Mouse (Mus musculus) ES-E14 (cell line): ENCODE data around the gene Galnt17. TPM values are rescaled to one million over a fixed set of nuclear protein-coding genes. Genes with fewer than 3 reads are reported as not detected.

ENCODE experiments used
- DNase-seq: peaks from one replicate; pipeline ENCODE4 v3.0.0-alpha.2; 2013; ENCODE audit warnings: low read depth, low spot score
- H3K27ac ChIP-seq: 2 replicates; pipeline ENCODE4 v1.5.1; 2012; ENCODE audit warnings: low read depth, mild to moderate bottlenecking, low read length, moderate library complexity, mixed read lengths; ENCODE audit not compliant: poor library complexity, insufficient read depth, severe bottlenecking
- H3K36me3 ChIP-seq: 2 replicates; pipeline ENCODE4 v1.6.1; 2012; ENCODE audit warnings: mild to moderate bottlenecking, low read length, moderate library complexity, mixed read lengths; ENCODE audit not compliant: control insufficient read depth, poor library complexity, insufficient read depth, severe bottlenecking
- H3K4me1 ChIP-seq, 2 experiments: fragments of 150-350 bp in 1 of 2; sonication (generic) in 1 of 2; 2 replicates each; pipeline ENCODE4 v1.6.1; 2012; ENCODE audit warnings: low read length in 2 of 2, mild to moderate bottlenecking in 1 of 2, mixed read lengths in 1 of 2; ENCODE audit not compliant: control insufficient read depth in 2 of 2, insufficient read depth in 2 of 2, poor library complexity in 1 of 2
- H3K4me3 ChIP-seq, 2 experiments: fragments of 150-350 bp in 1 of 2; sonication (generic) in 1 of 2; 2 replicates each; pipeline ENCODE4 v1.5.1; 2012; ENCODE audit warnings: low read length in 2 of 2, low read depth in 1 of 2, mild to moderate bottlenecking in 1 of 2, mixed read lengths in 1 of 2; ENCODE audit not compliant: insufficient read depth in 1 of 2, poor library complexity in 1 of 2, severe bottlenecking in 1 of 2
- H3K9ac ChIP-seq: 2 replicates; pipeline ENCODE4 v1.6.1; 2012; ENCODE audit warnings: low read depth, mild to moderate bottlenecking, low read length, mixed read lengths; ENCODE audit not compliant: poor library complexity, insufficient read depth, severe bottlenecking
- H3K9me3 ChIP-seq: fragments of 150-350 bp; sonication (generic); 2 replicates; pipeline ENCODE4 v1.6.1; 2012; ENCODE audit warnings: low read depth, mild to moderate bottlenecking, low read length; ENCODE audit not compliant: control insufficient read depth, insufficient read depth
- CHD2 ChIP-seq: IDR thresholded peaks from 2 replicates; pipeline ENCODE4 v1.6.1; 2014; ENCODE audit warnings: mild to moderate bottlenecking, low read depth, low read length, inconsistent platforms
- HCFC1 ChIP-seq: IDR thresholded peaks from 2 replicates; pipeline ENCODE4 v1.6.1; 2012; ENCODE audit warnings: low read length, inconsistent platforms, borderline replicate concordance; ENCODE audit not compliant: insufficient read depth
- MAFK ChIP-seq: IDR thresholded peaks from 2 replicates; pipeline ENCODE4 v1.6.1; 2014; ENCODE audit warnings: mild to moderate bottlenecking, low read depth, low read length, inconsistent platforms; ENCODE audit not compliant: insufficient read depth
- ZC3H11A ChIP-seq: IDR thresholded peaks from 2 replicates; pipeline ENCODE4 v1.6.1; 2012; ENCODE audit warnings: low read depth, mild to moderate bottlenecking, inconsistent platforms, low read length, borderline replicate concordance
- ZNF384 ChIP-seq: IDR thresholded peaks from 2 replicates; pipeline ENCODE4 v1.6.1; 2012; ENCODE audit warnings: low read depth, low read length, inconsistent platforms
- in situ Hi-C, 2 experiments: fragments of 600-800 bp; cut with MboI; formaldehyde crosslinking; loops; one replicate each; pipeline ENCODE4 v1.15.1; 2025; ENCODE audit warnings: low sequenced_read_pairs in 2 of 2, inconsistent platforms in 1 of 2; ENCODE audit not compliant: unreplicated experiment in 2 of 2
- total RNA-seq: library from RNA; depleted of rRNA; stranded (reverse); fragments of 300-350 nt; gene quantifications from 2 replicates; pipeline ENCODE4 v1.2.3, GENCODE M21; 2012

Gene Galnt17
- total RNA-seq, 1 experiment: 2.2 TPM

- no peak for TF ChIP-seq MAFK
- no peak for TF ChIP-seq HCFC1
- TF ChIP-seq ZNF384: no peak
- TF ChIP-seq ZC3H11A: no peak
- no peak for TF ChIP-seq CHD2
- H3K9me3 ChIP-seq: no peaks in the 10 kb centered on the region
- H3K27ac ChIP-seq: no peak overlapping the region
- H3K4me3 ChIP-seq: no peak overlapping the region
- in situ Hi-C loops: no loop called here
- H3K4me1 ChIP-seq: peaks cover 0 to 7% of the 10 kb centered on the region in 2 experiments; a peak in 3 of 4 replicates
- no peak overlapping the region for H3K9ac ChIP-seq
- H3K36me3 ChIP-seq: no peaks in the 10 kb centered on the region
- DNase-seq: peak; percentile 60
These were observed 213.5 kb downstream of the Galnt17 start for GRCm38 (mm10) chr5:131094771-131095170.

DNA sequence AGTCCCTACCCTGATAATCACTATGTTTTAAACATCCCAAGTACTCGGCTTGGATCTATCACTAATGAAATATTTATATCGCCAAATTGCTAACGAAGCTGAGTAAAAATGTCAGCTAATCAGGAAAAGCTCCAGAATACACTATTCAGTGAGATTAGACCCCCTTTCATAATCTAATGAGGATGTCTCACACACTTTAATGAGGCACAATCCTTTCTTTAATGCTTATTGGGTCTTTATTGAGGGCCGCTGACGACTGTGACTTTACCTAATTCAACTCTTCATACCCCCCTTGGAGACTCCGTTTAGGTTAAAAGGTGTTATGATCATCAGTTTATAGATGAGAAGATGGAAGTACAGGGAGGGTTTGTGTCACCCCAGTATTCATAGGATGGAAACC is 214.2 kb downstream of the Galnt17 start:
- Histone ChIP-seq H3K36me3 (no peaks in the 10 kb centered on the region), H3K4me1 (peaks cover 0 to 7% of the 10 kb centered on the region in 2 experiments; a peak in 3 of 4 replicates), H3K27ac (no peak overlapping the region), H3K9me3 (no peaks in the 10 kb centered on the region), H3K9ac (no peak overlapping the region), H3K4me3 (no peak overlapping the region)
- in situ Hi-C loops: no loop called here
- DNase-seq: no peak
- TF ChIP-seq ZNF384 (no peak), HCFC1 (no peak), MAFK (no peak), ZC3H11A (no peak), CHD2 (no peak)

GRCm38 (mm10) chr5:131089876-131090275 is 218.4 kb downstream of the Galnt17 start:
- no peak for DNase-seq
- TF ChIP-seq ZNF384: no peak
- TF ChIP-seq CHD2: no peak
- no peak for TF ChIP-seq HCFC1
- TF ChIP-seq ZC3H11A: no peak
- TF ChIP-seq MAFK: no peak
- in situ Hi-C loops: no loop called here

DNA sequence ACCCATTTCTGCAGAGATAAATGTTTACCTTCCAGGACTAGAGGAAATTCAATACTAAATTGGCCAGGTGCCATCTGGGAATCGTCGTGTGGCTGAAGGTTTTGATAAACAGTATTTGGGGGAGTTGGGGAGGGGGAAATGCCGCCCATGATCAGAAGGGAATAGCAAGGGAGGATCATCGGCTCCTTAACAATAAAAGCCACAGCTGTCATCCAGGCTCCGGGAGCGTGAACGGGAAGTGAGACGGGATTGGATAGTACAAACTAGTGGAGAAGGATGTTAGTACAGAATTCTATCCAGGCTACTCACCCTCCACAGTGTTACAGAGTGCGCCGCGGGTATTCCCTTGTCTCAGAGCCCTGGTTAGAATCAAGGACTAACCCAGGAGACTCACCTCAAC is 219.4 kb downstream of the Galnt17 start:
- DNase-seq: no peak
- no peaks in the 10 kb centered on the region for H3K4me1 ChIP-seq
- no peak overlapping the region for H3K9ac ChIP-seq
- H3K9me3 ChIP-seq: no peaks in the 10 kb centered on the region
- TF ChIP-seq MAFK (no peak), ZC3H11A (no peak), ZNF384 (no peak), HCFC1 (no peak)
- H3K36me3 ChIP-seq: no peaks in the 10 kb centered on the region
- in situ Hi-C loops: no loop called here
- no peak overlapping the region for H3K4me3 ChIP-seq
- H3K27ac ChIP-seq: no peak overlapping the region

More at GRCm38 (mm10) chr5:131089876-131090275, 218.4 kb downstream of the Galnt17 start:
- H3K27ac ChIP-seq: no peak overlapping the region
- H3K4me1 ChIP-seq: peaks cover 0 to 4% of the 10 kb centered on the region in 2 experiments; a peak in 2 of 4 replicates
- no peaks in the 10 kb centered on the region for H3K9me3 ChIP-seq
- H3K36me3 ChIP-seq: no peaks in the 10 kb centered on the region
- H3K9ac ChIP-seq: no peak overlapping the region
- H3K4me3 ChIP-seq: no peak overlapping the region

DNA sequence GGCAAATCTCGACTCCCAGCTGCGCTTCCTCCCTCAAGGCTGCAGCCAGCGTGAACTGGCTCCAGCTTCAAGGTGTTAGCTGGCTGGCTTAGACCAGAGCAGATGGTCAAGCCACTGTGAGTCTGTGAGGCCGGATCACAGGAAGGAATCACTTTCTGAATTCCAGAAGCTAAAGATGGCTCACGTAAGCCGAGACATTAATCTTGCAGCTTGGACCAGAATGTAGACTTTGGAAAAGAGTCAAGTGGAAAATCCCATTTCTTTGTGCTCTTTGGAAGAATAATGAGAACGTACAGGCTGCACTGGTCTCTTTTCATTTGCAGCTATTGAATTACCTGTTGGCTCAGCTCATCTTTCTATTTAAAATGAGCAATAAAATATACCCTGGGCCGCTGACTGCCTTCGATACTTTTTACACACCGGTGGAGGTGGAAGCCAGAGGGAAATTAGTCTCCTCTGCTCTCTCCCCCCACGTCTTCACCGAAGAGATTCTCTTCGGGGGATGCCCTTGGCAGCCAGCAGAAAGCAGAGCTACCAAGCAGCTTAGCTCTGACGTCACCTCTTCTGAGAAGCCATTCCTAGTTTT is 225.1 kb downstream of the Galnt17 start:
- Histone ChIP-seq H3K9ac (no peak overlapping the region), H3K36me3 (no peaks in the 10 kb centered on the region), H3K9me3 (no peaks in the 10 kb centered on the region), H3K27ac (no peak overlapping the region), H3K4me3 (no peak overlapping the region), H3K4me1 (no peaks in the 10 kb centered on the region)
- TF ChIP-seq ZC3H11A (no peak), CHD2 (no peak), ZNF384 (no peak), HCFC1 (no peak), MAFK (no peak)
- in situ Hi-C loops: no loop called here
- DNase-seq: no peak
